Mouse (Mus musculus): ENCODE data around the gene Krtap19-2. TPM values are rescaled to one million over a fixed set of nuclear protein-coding genes. Genes with fewer than 3 reads are reported as not detected.

The Krtap19-2 gene
- polyA plus RNA-seq, 1 experiment from 2014 or later: not detected

DNA sequence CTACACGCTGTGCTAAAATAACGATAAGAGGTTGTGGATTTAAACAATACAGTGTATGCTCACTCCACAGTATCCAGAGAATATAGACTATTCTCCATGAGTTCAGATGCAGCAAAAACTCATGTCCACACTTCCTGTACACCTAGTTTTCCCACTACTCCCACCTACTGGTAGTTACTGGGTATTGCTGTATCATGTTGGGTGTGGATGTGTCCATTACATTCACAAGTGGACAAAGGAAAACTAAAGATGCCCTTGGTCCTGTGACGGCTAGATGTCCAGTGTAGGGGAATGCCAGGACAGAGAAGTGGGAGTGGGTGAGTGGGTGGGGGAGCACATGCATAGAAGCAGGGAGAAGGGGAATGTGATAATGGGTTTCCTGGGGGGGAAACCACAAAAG, 50.3 kb downstream of the Krtap19-2 start:
- H3K4me1 ChIP-seq: no peaks in the 10 kb centered on the region
- H3K27me3 ChIP-seq: no peaks in the 10 kb centered on the region
- WGBS: 74% methylated on average over 3 of the region's 3 CpGs
- H3K36me3 ChIP-seq: no peaks in the 10 kb centered on the region
- no peak overlapping the region for H3K4me3 ChIP-seq (replicated peaks)
- H3K9ac ChIP-seq: no peak overlapping the region
- no peak overlapping the region for H3K4me2 ChIP-seq (replicated peaks)
- no peak for ATAC-seq (ENCODE audit: insufficient number of reproducible peaks, low FRiP score, low TSS enrichment, low read depth)
- H3K9me3 ChIP-seq (replicated peaks): no peaks in the 10 kb centered on the region
- no peak overlapping the region for H3K27ac ChIP-seq (replicated peaks)

Other genes with a start within 250 kb of the Krtap19-2 start
- gene 2310079G19Rik, start 246.6 kb downstream of the Krtap19-2 start, polyA plus RNA-seq (2015; fragmentation: Nextera tagmentation; extraction: Ambion mirVana): not detected in 2 replicates
- 2.8 and 4.4 TPM in 2 replicates for gene Krtap26-1, start 226.5 kb downstream of the Krtap19-2 start, polyA plus RNA-seq (2015; fragmentation: Nextera tagmentation; extraction: Ambion mirVana)
- 0.28 TPM in 1 of 2 replicates, not detected in the other for gene Krtap27-1, start 202.6 kb downstream of the Krtap19-2 start, polyA plus RNA-seq (2015; fragmentation: Nextera tagmentation; extraction: Ambion mirVana)
- not detected in 2 replicates for gene 2310061N02Rik, start 166.3 kb downstream of the Krtap19-2 start, polyA plus RNA-seq (2015; fragmentation: Nextera tagmentation; extraction: Ambion mirVana)
- 1.1 and 1.6 TPM in 2 replicates for gene Krtap13-1, start 145.4 kb downstream of the Krtap19-2 start, polyA plus RNA-seq (2015; fragmentation: Nextera tagmentation; extraction: Ambion mirVana)
- gene Krtap13, start 122.6 kb downstream of the Krtap19-2 start, polyA plus RNA-seq (2015; fragmentation: Nextera tagmentation; extraction: Ambion mirVana): 38.5 and 75.7 TPM in 2 replicates
- gene 2310034C09Rik, start 115.4 kb downstream of the Krtap19-2 start, polyA plus RNA-seq (2015; fragmentation: Nextera tagmentation; extraction: Ambion mirVana): 66.3 and 107 TPM in 2 replicates
- gene 2310057N15Rik, start 100.1 kb downstream of the Krtap19-2 start, polyA plus RNA-seq (2015; fragmentation: Nextera tagmentation; extraction: Ambion mirVana): 0.24 and 0.71 TPM in 2 replicates
- gene Gm5965, start 96.4 kb downstream of the Krtap19-2 start, polyA plus RNA-seq (2015; fragmentation: Nextera tagmentation; extraction: Ambion mirVana): 4.4 and 6.1 TPM in 2 replicates
- 37.2 and 90.3 TPM in 2 replicates for gene Gm20741, start 62.0 kb downstream of the Krtap19-2 start, polyA plus RNA-seq (2015; fragmentation: Nextera tagmentation; extraction: Ambion mirVana)
- 0.26 TPM in 1 of 2 replicates, not detected in the other for gene Krtap15, start 54.1 kb downstream of the Krtap19-2 start, polyA plus RNA-seq (2015; fragmentation: Nextera tagmentation; extraction: Ambion mirVana)
- gene Krtap14, start 48.1 kb downstream of the Krtap19-2 start, polyA plus RNA-seq (2015; fragmentation: Nextera tagmentation; extraction: Ambion mirVana): 0.41 TPM in 1 of 2 replicates, not detected in the other
- not detected in 2 replicates for gene Krtap19-1, start 4.9 kb downstream of the Krtap19-2 start, polyA plus RNA-seq (2015; fragmentation: Nextera tagmentation; extraction: Ambion mirVana)
- gene Krtap19-3, start 3.8 kb upstream of the Krtap19-2 start, polyA plus RNA-seq (2015; fragmentation: Nextera tagmentation; extraction: Ambion mirVana): not detected in 2 replicates
- not detected in 2 replicates for gene Krtap19-4, start 10.8 kb upstream of the Krtap19-2 start, polyA plus RNA-seq (2015; fragmentation: Nextera tagmentation; extraction: Ambion mirVana)
- not detected in 2 replicates for gene Krtap19-5, start 22.2 kb upstream of the Krtap19-2 start, polyA plus RNA-seq (2015; fragmentation: Nextera tagmentation; extraction: Ambion mirVana)
- gene Krtap19-9b, start 58.0 kb upstream of the Krtap19-2 start, polyA plus RNA-seq (2015; fragmentation: Nextera tagmentation; extraction: Ambion mirVana): 0.70 TPM in 1 of 2 replicates, not detected in the other
- gene Krtap16-3, start 88.6 kb upstream of the Krtap19-2 start, polyA plus RNA-seq (2015; fragmentation: Nextera tagmentation; extraction: Ambion mirVana): 0.29 and 0.30 TPM in 2 replicates
- gene Krtap22-2, start 136.5 kb upstream of the Krtap19-2 start, polyA plus RNA-seq (2015; fragmentation: Nextera tagmentation; extraction: Ambion mirVana): 12.1 and 30.8 TPM in 2 replicates
- gene Gm10229, start 141.0 kb upstream of the Krtap19-2 start, polyA plus RNA-seq (2015; fragmentation: Nextera tagmentation; extraction: Ambion mirVana): 12.6 and 33.0 TPM in 2 replicates
- gene Krtap6-1, start 157.4 kb upstream of the Krtap19-2 start, polyA plus RNA-seq (2015; fragmentation: Nextera tagmentation; extraction: Ambion mirVana): 1.7 and 5.2 TPM in 2 replicates
- 3.1 and 7.4 TPM in 2 replicates for gene Gm10228, start 167.2 kb upstream of the Krtap19-2 start, polyA plus RNA-seq (2015; fragmentation: Nextera tagmentation; extraction: Ambion mirVana)
- 2.6 and 6.2 TPM in 2 replicates for gene Krtap6-5, start 173.6 kb upstream of the Krtap19-2 start, polyA plus RNA-seq (2015; fragmentation: Nextera tagmentation; extraction: Ambion mirVana)
- 0.51 and 3.3 TPM in 2 replicates for gene 1110025L11Rik, start 189.7 kb upstream of the Krtap19-2 start, polyA plus RNA-seq (2015; fragmentation: Nextera tagmentation; extraction: Ambion mirVana)
- 1.3 and 3.1 TPM in 2 replicates for gene Krtap6-3, start 209.7 kb upstream of the Krtap19-2 start, polyA plus RNA-seq (2015; fragmentation: Nextera tagmentation; extraction: Ambion mirVana)